Mouse (Mus musculus) midbrain, postnatal 0 days (tissue): Measurements from ENCODE around the gene Farp2. TPM values are rescaled to one million over a fixed set of nuclear protein-coding genes. Genes with fewer than 3 reads are reported as not detected.

ENCODE experiments used
- ATAC-seq: fragments of 200-750 bp; cut with Nextera tagmentation; 2 replicates; pipeline ENCODE4 v1.8.0; 2017; ENCODE audit warnings: moderate number of reproducible peaks, mild to moderate bottlenecking, moderate TSS enrichment, moderate library complexity; ENCODE audit not compliant: low FRiP score
- DNase-seq: peaks from one replicate; pipeline ENCODE4 v3.0.0-alpha.2; 2015; ENCODE audit warnings: low spot score
- H3K27ac ChIP-seq: fragments of 300-500 bp; sonication (generic); 2 replicates; pipeline ENCODE4 v1.5.1; 2014; ENCODE audit warnings: low read depth, mild to moderate bottlenecking, low read length, mixed read lengths
- H3K27me3 ChIP-seq: fragments of 300-500 bp; sonication (generic); 2 replicates; pipeline ENCODE4 v1.6.1; 2014; ENCODE audit warnings: low read length, control low read depth, mixed read lengths; ENCODE audit not compliant: insufficient read depth
- H3K36me3 ChIP-seq: fragments of 300-500 bp; sonication (generic); 2 replicates; pipeline ENCODE4 v1.6.1; 2014; ENCODE audit warnings: low read length, control low read depth, mixed read lengths; ENCODE audit not compliant: insufficient read depth
- H3K4me1 ChIP-seq: fragments of 300-500 bp; sonication (generic); 2 replicates; pipeline ENCODE4 v1.6.1; 2014; ENCODE audit warnings: mild to moderate bottlenecking, control low read depth, antibody characterized with exemption, low read length, mixed read lengths; ENCODE audit not compliant: insufficient read depth
- H3K4me2 ChIP-seq: fragments of 300-500 bp; sonication (generic); 2 replicates; pipeline ENCODE4 v1.6.1; 2014; ENCODE audit warnings: low read depth, mild to moderate bottlenecking, low read length, mixed read lengths; ENCODE audit not compliant: poor library complexity, severe bottlenecking
- H3K4me3 ChIP-seq: fragments of 300-500 bp; sonication (generic); 2 replicates; pipeline ENCODE4 v1.5.1; 2014; ENCODE audit warnings: low read depth, mild to moderate bottlenecking, low read length, moderate library complexity
- H3K9ac ChIP-seq: fragments of 300-500 bp; sonication (generic); replicated peaks from 2 replicates; pipeline ENCODE4 v1.6.1; 2014; ENCODE audit warnings: mild to moderate bottlenecking, low read length, moderate library complexity, mixed read lengths; ENCODE audit not compliant: poor library complexity, severe bottlenecking
- H3K9me3 ChIP-seq: fragments of 300-500 bp; sonication (generic); 2 replicates; pipeline ENCODE4 v1.6.1; 2016; ENCODE audit warnings: low read length, control low read depth
- CTCF ChIP-seq: IDR thresholded peaks from 2 replicates; pipeline ENCODE4 v1.5.1; 2016; ENCODE audit warnings: antibody characterized with exemption, mild to moderate bottlenecking
- WGBS: fragments of 180-500 bp; shearing (Covaris S2); extraction: QIAGEN DNeasy Blood & Tissue Kit; methylation state at CpG from one replicate; pipeline ENCODE4 v1.1.7; 2014; 5-methylcytosine and 5-hydroxymethylcytosine counted together
- polyA plus RNA-seq: library from polyadenylated mRNA; unstranded; fragments of >200 nt; fragmentation: Nextera tagmentation; extraction: Ambion mirVana; gene quantifications from 2 replicates; pipeline ENCODE4 v1.2.1, GENCODE M21; 2015
- total RNA-seq: library from RNA; depleted of rRNA; stranded (reverse); fragments of >200 nt; gene quantifications from 2 replicates; pipeline ENCODE4 v1.2.3, GENCODE M21; 2014

Gene Farp2
- total and polyA plus RNA-seq, 2 experiments from 2014 or later: 2.2 to 7.8 TPM

GRCm38 (mm10) chr1:93567013-93567412 lies 55.1 kb downstream of the Farp2 start:
- H3K4me3 ChIP-seq: no peak overlapping the region
- no peaks in the 10 kb centered on the region for H3K4me1 ChIP-seq
- H3K9ac ChIP-seq: no peak overlapping the region
- no peak overlapping the region for H3K4me2 ChIP-seq
- H3K27ac ChIP-seq: no peak overlapping the region
- H3K27me3 ChIP-seq: no peaks in the 10 kb centered on the region
- no peak for TF ChIP-seq CTCF
- DNase-seq (no peak), ATAC-seq (no peak)
- no peaks in the 10 kb centered on the region for H3K9me3 ChIP-seq
- 0 out of 2 replicates have a peak, but pooled peaks cover 10% of the 10 kb centered on the region for H3K36me3 ChIP-seq
- 52% methylated on average over 3 of the region's 3 CpGs for WGBS

DNA sequence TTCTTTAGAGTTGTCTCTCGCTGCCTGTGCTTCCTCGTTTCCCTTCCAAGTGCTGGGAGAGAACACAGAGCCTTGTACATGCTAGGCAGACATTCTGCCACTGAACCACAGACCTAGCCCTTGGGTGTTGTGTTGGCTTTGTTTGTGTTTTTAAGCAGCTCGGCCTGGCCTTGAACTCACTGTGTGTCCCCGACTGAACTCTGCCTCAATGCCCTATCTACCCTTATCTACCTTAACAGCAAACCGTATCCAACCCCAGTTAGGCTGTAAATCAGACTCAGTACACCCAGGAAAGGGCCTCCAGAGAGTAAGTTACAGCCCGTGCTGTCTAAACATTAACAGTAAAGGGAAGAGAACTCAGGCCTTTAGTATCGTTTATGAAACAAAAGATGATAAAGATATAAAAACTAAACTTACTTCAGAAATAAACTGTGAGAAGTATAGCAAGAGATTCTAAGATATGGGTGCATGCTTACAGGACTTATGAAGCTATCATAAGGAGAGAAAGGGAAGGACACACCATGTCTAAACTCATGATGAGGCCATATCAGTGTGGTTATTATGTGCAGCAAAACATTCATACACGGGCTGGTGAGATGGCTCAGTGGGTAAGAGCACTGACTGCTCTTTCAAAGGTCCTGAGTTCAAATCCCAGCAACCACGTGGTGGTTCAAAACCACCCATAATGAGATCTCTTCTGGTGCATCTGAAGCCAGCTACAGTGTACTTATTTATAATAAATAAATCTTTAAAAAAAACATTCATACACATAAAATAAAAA lies 56.0 kb downstream of the Farp2 start:
- WGBS: 90% methylated on average over 9 of the region's 9 CpGs
- Histone ChIP-seq H3K27ac (no peak overlapping the region), H3K9ac (no peak overlapping the region), H3K4me2 (no peak overlapping the region), H3K27me3 (no peaks in the 10 kb centered on the region), H3K36me3 (0 out of 2 replicates have a peak, but pooled peaks cover 10% of the 10 kb centered on the region), H3K9me3 (no peaks in the 10 kb centered on the region), H3K4me3 (no peak overlapping the region), H3K4me1 (no peaks in the 10 kb centered on the region)
- no peak for ATAC-seq
- TF ChIP-seq CTCF: no peak
- DNase-seq: no peak

GRCm38 (mm10) chr1:93577066-93577465 lies 65.2 kb downstream of the Farp2 start:
- Histone ChIP-seq H3K4me2 (no peak overlapping the region), H3K9ac (no peak overlapping the region), H3K27ac (no peak overlapping the region), H3K9me3 (no peaks in the 10 kb centered on the region), H3K4me3 (no peak overlapping the region), H3K36me3 (peaks cover 33% of the 10 kb centered on the region), H3K27me3 (no peaks in the 10 kb centered on the region), H3K4me1 (no peaks in the 10 kb centered on the region)
- ATAC-seq (no peak), DNase-seq (no peak)
- WGBS: 76% methylated on average over 3 of the region's 3 CpGs
- no peak for TF ChIP-seq CTCF

- TF ChIP-seq CTCF: no peak
- no peaks in the 10 kb centered on the region for H3K27me3 ChIP-seq
- no peak for DNase-seq
- H3K9me3 ChIP-seq: no peaks in the 10 kb centered on the region
- no peak overlapping the region for H3K4me3 ChIP-seq
- H3K27ac ChIP-seq: no peak overlapping the region
- peaks cover 39% of the 10 kb centered on the region for H3K36me3 ChIP-seq
- no peak overlapping the region for H3K4me2 ChIP-seq
- 90% methylated on average over 4 of the region's 4 CpGs for WGBS
- no peak overlapping the region for H3K9ac ChIP-seq
- H3K4me1 ChIP-seq: no peaks in the 10 kb centered on the region
- no peak for ATAC-seq
Observed at GRCm38 (mm10) chr1:93577861-93578260, 66.0 kb downstream of the Farp2 start.

- no peak overlapping the region for H3K4me2 ChIP-seq
- H3K27me3 ChIP-seq: no peaks in the 10 kb centered on the region
- H3K4me1 ChIP-seq: no peaks in the 10 kb centered on the region
- ATAC-seq: no peak
- no peaks in the 10 kb centered on the region for H3K9me3 ChIP-seq
- peaks cover 34% of the 10 kb centered on the region for H3K36me3 ChIP-seq
- H3K4me3 ChIP-seq: no peak overlapping the region
- 98% methylated on average over 7 of the region's 7 CpGs for WGBS
- no peak overlapping the region for H3K27ac ChIP-seq
- TF ChIP-seq CTCF: no peak
- DNase-seq: no peak
- H3K9ac ChIP-seq: no peak overlapping the region
Observed at GRCm38 (mm10) chr1:93581545-93581944, 69.7 kb downstream of the Farp2 start.

DNA sequence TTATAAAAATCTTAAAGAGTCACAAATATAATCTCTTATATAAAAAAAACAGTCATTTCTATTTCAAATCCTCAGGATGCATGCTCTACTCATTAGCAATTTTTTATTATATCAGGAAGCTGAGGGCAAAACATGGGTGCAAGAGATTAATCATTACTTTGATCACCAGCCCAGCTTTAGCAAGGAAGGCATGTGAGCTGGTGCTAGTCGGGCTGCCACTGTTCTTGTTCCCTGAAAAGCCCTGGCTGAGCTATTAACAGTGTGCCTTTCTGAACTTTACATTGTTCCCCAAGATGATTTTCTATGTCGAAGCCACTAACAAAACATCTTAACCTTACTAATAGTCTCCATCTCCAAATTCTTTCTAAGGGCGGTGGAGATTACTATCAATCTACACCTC lies 76.5 kb downstream of the Farp2 start:
- no peak overlapping the region for H3K9ac ChIP-seq
- no peaks in the 10 kb centered on the region for H3K4me1 ChIP-seq
- no peak for ATAC-seq
- no peaks in the 10 kb centered on the region for H3K27me3 ChIP-seq
- TF ChIP-seq CTCF: no peak
- WGBS: 79% methylated on average over 3 of the region's 3 CpGs
- DNase-seq: no peak
- H3K36me3 ChIP-seq: no peaks in the 10 kb centered on the region
- no peak overlapping the region for H3K4me2 ChIP-seq
- no peak overlapping the region for H3K4me3 ChIP-seq
- no peaks in the 10 kb centered on the region for H3K9me3 ChIP-seq
- no peak overlapping the region for H3K27ac ChIP-seq
